Mouse (Mus musculus) liver, postnatal 0 days (tissue): ENCODE results near the gene Serpina3j. TPM values are rescaled to one million over a fixed set of nuclear protein-coding genes. Genes with fewer than 3 reads are reported as not detected.
A peak's percentile ranks its signal among the peaks of the same experiment; 100 is the strongest.
"Not testable (repeated sequence)": the region's sequence is repeated elsewhere in the genome, so short reads cannot be mapped to it uniquely, and the experiment has no call there.

ENCODE experiments used
- ATAC-seq: fragments of 200-750 bp; cut with Nextera tagmentation; 2 replicates; pipeline ENCODE4 v1.8.0; 2017; ENCODE audit warnings: mild to moderate bottlenecking, moderate library complexity
- DNase-seq: peaks from one replicate; pipeline ENCODE4 v3.0.0-alpha.2; 2016
- H3K27ac ChIP-seq: fragments of 300-500 bp; sonication (generic); 2 replicates; pipeline ENCODE4 v1.5.1; 2014; ENCODE audit warnings: antibody characterized with exemption, moderate library complexity, mild to moderate bottlenecking, low read depth
- H3K27me3 ChIP-seq: fragments of 300-500 bp; sonication (generic); 2 replicates; pipeline ENCODE4 v1.6.1; 2014; ENCODE audit warnings: low read length, control low read depth, mixed read lengths; ENCODE audit not compliant: insufficient read depth
- H3K36me3 ChIP-seq: fragments of 300-500 bp; sonication (generic); replicated peaks from 2 replicates; pipeline ENCODE4 v1.6.1; 2014; ENCODE audit warnings: mild to moderate bottlenecking, control low read depth, low read length, moderate library complexity, mixed read lengths; ENCODE audit not compliant: insufficient read depth
- H3K4me1 ChIP-seq: fragments of 300-500 bp; sonication (generic); 2 replicates; pipeline ENCODE4 v1.6.1; 2014; ENCODE audit warnings: antibody characterized with exemption, mild to moderate bottlenecking, control low read depth; ENCODE audit not compliant: insufficient read depth
- H3K4me2 ChIP-seq: fragments of 300-500 bp; sonication (generic); 2 replicates; pipeline ENCODE4 v1.6.1; 2014; ENCODE audit warnings: low read depth, mild to moderate bottlenecking, low read length, moderate library complexity, mixed read lengths
- H3K4me3 ChIP-seq: fragments of 300-500 bp; sonication (generic); 2 replicates; pipeline ENCODE4 v1.5.1; 2014; ENCODE audit warnings: low read depth, low read length
- H3K9ac ChIP-seq: fragments of 300-500 bp; sonication (generic); replicated peaks from 2 replicates; pipeline ENCODE4 v1.6.1; 2014; ENCODE audit warnings: mild to moderate bottlenecking, moderate library complexity
- H3K9me3 ChIP-seq: fragments of 300-500 bp; sonication (generic); 2 replicates; pipeline ENCODE4 v1.6.1; 2016; ENCODE audit warnings: mild to moderate bottlenecking, control low read depth, low read length, mixed read lengths
- CTCF ChIP-seq: sonication (generic); IDR thresholded peaks from 2 replicates; pipeline ENCODE4 v1.5.1; 2016; ENCODE audit warnings: antibody characterized with exemption, low read depth
- EP300 ChIP-seq: IDR thresholded peaks from 2 replicates; pipeline ENCODE4 v1.6.1; 2016; ENCODE audit warnings: antibody characterized with exemption, low read depth, mild to moderate bottlenecking
- WGBS: fragments of 180-500 bp; shearing (Covaris S2); extraction: QIAGEN DNeasy Blood & Tissue Kit; methylation state at CpG from one replicate; pipeline ENCODE4 v1.1.7; 2014; ENCODE audit not compliant: insufficient replicate concordance; 5-methylcytosine and 5-hydroxymethylcytosine counted together
- polyA plus RNA-seq: library from polyadenylated mRNA; unstranded; fragments of >200 nt; fragmentation: Nextera tagmentation; extraction: Ambion mirVana; gene quantifications from 2 replicates; pipeline ENCODE4 v1.2.1, GENCODE M21; 2015

Gene Serpina3j
- polyA plus RNA-seq, 1 experiment from 2014 or later: not detected

DNA sequence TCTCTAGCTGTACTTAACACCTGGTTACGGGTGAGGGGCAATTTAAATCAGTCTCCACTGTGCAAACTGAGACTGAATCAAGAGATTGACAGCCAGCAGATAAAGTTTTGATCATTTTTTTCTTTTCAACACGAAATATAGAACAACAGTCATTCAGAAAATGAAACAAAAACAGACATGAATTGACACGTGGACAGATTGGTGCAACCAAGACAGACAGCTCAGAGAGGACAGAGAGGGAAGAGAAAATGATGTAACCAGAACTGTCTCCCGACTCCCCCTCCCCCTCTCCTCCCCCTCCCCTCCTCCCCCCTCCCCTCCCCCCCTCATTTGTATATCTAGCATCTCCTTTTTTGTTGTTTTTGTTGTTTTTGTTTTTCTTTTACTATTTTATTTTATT is 24.5 kb upstream of the Serpina3j start:
- Histone ChIP-seq H3K9ac (no peak overlapping the region), H3K4me2 (no peak overlapping the region), H3K27me3 (no peaks in the 10 kb centered on the region), H3K4me1 (no peaks in the 10 kb centered on the region), H3K27ac (no peak overlapping the region), H3K4me3 (no peak overlapping the region), H3K9me3 (no peaks in the 10 kb centered on the region), H3K36me3 (no peaks in the 10 kb centered on the region)
- no peak for ATAC-seq
- TF ChIP-seq CTCF: no peak
- TF ChIP-seq EP300: no peak
- 42% methylated on average over 4 of the region's 4 CpGs for WGBS
- no peak for DNase-seq

DNA sequence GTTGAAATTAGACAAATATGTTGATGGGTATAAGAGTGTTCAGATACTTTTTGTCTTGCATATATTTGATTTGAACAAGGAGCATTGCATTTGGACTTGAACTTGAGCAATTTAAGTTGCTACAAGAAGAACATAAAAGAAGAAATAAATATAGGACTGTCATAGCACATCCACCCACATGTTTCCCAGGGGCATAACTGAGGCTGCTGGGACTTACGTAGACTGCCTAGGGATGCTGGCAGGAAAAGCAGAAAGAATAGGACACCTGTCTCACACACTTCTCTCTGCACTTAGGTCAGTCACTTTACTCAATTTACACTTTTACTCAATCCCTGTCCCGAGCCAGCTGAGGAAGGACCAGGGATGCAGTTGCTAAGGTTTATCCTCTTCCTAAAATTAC is 20.4 kb upstream of the Serpina3j start:
- Histone ChIP-seq H3K9me3 (no peaks in the 10 kb centered on the region), H3K27me3 (no peaks in the 10 kb centered on the region), H3K4me3 (no peak overlapping the region), H3K9ac (no peak overlapping the region), H3K27ac (no peak overlapping the region), H3K4me2 (no peak overlapping the region), H3K36me3 (no peaks in the 10 kb centered on the region), H3K4me1 (no peaks in the 10 kb centered on the region)
- ATAC-seq (no peak), DNase-seq (no peak)
- no peak for TF ChIP-seq CTCF
- no peak for TF ChIP-seq EP300
- 65% methylated on average over 2 of the region's 2 CpGs for WGBS

DNA sequence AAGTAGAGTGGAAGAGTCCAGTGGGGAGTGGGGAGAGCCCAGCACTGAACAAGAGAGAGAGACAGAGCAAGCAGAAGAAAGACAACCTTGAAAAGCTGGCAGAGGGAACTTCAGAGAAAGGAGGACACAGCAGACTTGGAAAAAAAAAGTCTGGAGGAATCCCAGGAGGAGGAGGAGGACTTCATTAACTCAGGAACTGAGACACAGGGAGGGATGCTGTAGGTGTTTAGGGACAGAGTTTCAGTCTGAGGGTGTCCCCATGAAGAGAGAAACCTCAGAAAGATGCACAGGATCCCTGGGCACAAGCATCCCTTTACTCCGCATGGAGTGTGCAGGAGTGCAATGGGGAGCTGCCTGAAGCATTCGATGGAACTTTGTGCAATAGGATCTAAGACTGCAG is 16.3 kb upstream of the Serpina3j start:
- Histone ChIP-seq H3K4me1 (no peaks in the 10 kb centered on the region), H3K36me3 (no peaks in the 10 kb centered on the region), H3K9ac (no peak overlapping the region), H3K4me2 (no peak overlapping the region), H3K27ac (no peak overlapping the region), H3K9me3 (no peaks in the 10 kb centered on the region), H3K4me3 (no peak overlapping the region), H3K27me3 (no peaks in the 10 kb centered on the region)
- TF ChIP-seq CTCF (no peak), EP300 (no peak)
- DNase-seq: peak; percentile 1
- 81% methylated on average over 2 of the region's 2 CpGs for WGBS
- ATAC-seq: no peak

DNA sequence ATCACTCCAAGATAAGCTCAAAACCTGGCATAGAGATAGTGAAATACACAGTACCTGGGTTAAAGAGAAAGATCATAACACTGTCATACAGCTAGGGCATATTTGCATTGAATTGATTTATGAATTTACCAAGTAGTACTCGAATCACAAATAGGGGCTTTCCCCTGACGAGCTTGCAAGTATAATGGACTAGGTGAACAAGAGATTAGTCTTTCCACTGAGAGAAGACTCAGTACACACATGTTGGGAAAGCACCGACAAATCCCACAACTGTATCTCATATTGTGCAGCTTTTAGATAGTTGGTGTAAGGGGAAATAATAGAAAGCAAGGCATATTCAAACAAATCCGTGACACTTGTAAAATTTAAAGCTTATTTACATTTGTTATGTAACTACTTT is 8.4 kb upstream of the Serpina3j start:
- no peak overlapping the region for H3K9ac ChIP-seq
- no peak overlapping the region for H3K4me2 ChIP-seq
- no peaks in the 10 kb centered on the region for H3K27me3 ChIP-seq
- H3K27ac ChIP-seq: no peak overlapping the region
- no peaks in the 10 kb centered on the region for H3K9me3 ChIP-seq
- 68% methylated on average over 4 of the region's 4 CpGs for WGBS
- H3K4me1 ChIP-seq: no peaks in the 10 kb centered on the region
- ATAC-seq (no peak), DNase-seq (no peak)
- no peaks in the 10 kb centered on the region for H3K36me3 ChIP-seq
- TF ChIP-seq EP300 (no peak), CTCF (no peak)
- H3K4me3 ChIP-seq: no peak overlapping the region

DNA sequence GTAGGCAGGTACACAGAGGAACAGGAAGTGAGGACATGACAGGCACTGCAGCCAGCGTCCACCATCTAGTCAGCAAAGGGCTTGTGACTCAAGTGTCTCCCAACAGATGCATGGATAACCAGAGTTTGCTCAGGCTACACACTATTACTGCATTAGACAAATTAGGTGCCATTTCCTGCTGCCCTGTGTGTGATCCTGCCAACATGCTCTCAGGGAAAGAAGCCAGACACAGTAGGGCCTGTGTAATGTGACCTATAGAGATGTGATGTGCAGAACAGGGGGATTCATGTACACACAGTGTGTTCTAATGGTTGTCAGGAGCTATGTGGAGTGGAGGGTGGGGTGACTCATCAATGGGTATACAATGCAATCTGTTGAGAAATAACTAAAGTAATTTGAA is 8.1 kb downstream of the Serpina3j start:
- Histone ChIP-seq H3K4me3 (no peak overlapping the region), H3K4me1 (no peaks in the 10 kb centered on the region), H3K9me3 (no peaks in the 10 kb centered on the region), H3K4me2 (no peak overlapping the region), H3K9ac (no peak overlapping the region), H3K27me3 (no peaks in the 10 kb centered on the region), H3K36me3 (no peaks in the 10 kb centered on the region), H3K27ac (no peak overlapping the region)
- ATAC-seq: no peak
- TF ChIP-seq CTCF (no peak), EP300 (no peak)
- WGBS: 67% methylated on average over 1 of the region's 1 CpGs
- no peak for DNase-seq

DNA sequence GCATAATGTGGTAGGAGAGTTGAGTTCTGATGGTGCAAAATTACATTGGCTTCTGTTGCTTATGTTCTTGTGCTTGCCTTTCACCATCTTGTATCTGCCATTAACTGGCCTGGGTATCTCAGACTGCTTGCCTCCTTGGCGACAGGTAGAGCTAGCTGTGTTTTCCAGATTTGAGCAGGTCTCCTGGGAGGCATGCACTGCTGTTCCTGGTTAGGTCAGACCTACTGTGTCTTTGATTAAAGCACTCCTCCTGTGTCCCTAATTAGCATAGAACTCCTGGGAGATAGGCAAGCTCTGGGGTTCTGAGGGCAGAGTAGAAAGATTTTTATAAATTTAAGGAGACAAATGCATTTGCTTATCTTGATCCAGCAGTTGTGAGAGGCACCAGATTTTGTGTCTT is 17.3 kb downstream of the Serpina3j start:
- Histone ChIP-seq H3K4me1 (no peaks in the 10 kb centered on the region), H3K27ac (no peak overlapping the region), H3K9me3 (no peaks in the 10 kb centered on the region), H3K9ac (no peak overlapping the region), H3K4me3 (no peak overlapping the region), H3K27me3 (no peaks in the 10 kb centered on the region), H3K4me2 (no peak overlapping the region), H3K36me3 (no peaks in the 10 kb centered on the region)
- no peak for TF ChIP-seq EP300
- TF ChIP-seq CTCF: no peak
- no peak for DNase-seq
- no peak for ATAC-seq
- 54% methylated on average over 1 of the region's 1 CpGs for WGBS

DNA sequence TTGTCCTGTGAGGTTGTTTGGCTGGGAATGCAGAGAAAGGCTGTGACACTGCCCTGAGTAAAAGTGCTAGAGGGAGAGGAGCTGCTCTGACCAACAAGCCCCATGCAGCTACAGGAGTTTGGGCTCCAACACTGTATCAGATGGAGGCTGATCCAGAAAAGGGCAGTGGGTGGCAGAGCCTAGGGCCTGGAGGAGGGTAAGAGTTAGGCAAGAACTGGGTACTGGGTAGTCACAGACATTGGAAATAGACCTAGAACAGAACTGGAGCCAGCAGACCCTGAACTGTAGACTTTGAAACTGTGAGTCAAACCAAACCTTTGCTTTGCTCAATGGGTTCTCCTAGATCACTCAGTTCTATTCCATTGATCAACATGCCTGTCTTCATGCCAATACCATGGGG is 22.5 kb downstream of the Serpina3j start:
- H3K27ac ChIP-seq: 0 out of 2 replicates have a peak overlapping the region, but pooled peaks have one; percentile 12
- not testable (repeated sequence) for H3K9me3 ChIP-seq, H3K4me3 ChIP-seq, H3K4me2 ChIP-seq, H3K4me1 ChIP-seq, H3K9ac ChIP-seq, DNase-seq, H3K36me3 ChIP-seq, H3K27me3 ChIP-seq
- ATAC-seq: peak; percentile 84
